Mouse (Mus musculus) olfactory bulb, adult 2 months (tissue): ENCODE data around the gene Wwc2.

Experiments used
- CTCF ChIP-seq: fragments of 200-500 bp; IDR thresholded peaks from 2 replicates; pipeline ENCODE4 v1.5.1; 2012; ENCODE audit warnings: low read depth, mild to moderate bottlenecking, low read length, moderate library complexity; ENCODE audit not compliant: insufficient read depth
- POLR2A ChIP-seq: fragments of 200-500 bp; IDR thresholded peaks from 2 replicates; pipeline ENCODE4 v1.6.1; 2012; ENCODE audit warnings: mild to moderate bottlenecking, low read depth, low read length, moderate library complexity; ENCODE audit not compliant: insufficient read depth

DNA sequence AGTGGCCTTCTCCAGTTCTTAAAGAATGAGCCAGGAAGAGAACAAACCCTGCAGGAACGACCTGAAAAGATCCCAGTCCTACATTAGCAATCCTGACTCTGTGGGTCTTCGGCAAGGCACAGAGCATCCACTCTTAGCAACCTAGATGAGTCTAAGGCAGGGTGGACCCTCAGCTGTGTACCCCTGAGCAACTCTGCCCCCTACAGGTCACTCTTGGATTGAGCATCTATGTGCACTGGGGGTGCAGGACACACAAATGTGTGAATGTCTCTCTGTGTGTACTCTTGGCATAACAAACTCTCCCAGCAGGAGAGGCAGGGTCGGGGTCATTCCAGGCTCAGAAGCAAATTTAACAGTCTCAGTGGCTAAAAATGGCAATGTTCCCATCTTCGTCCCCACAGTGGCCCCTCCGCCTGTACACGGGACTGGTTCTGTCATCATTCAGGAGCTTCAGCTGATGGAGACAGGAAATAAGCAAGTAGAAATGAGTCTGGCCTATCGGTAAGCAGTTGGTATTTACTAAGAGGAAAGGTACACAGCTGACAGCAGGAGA, 39.3 kb downstream of the Wwc2 start:
- TF ChIP-seq CTCF: no peak
- TF ChIP-seq POLR2A: no peak
